Mouse (Mus musculus): ENCODE measurements at regions not wholly inside any gene's neighbourhood (a gene's known extent, or its start where the extent isn't known, plus 50 kb on each side); places are given as distances from the start of the nearest gene placed in this dataset.

DNA sequence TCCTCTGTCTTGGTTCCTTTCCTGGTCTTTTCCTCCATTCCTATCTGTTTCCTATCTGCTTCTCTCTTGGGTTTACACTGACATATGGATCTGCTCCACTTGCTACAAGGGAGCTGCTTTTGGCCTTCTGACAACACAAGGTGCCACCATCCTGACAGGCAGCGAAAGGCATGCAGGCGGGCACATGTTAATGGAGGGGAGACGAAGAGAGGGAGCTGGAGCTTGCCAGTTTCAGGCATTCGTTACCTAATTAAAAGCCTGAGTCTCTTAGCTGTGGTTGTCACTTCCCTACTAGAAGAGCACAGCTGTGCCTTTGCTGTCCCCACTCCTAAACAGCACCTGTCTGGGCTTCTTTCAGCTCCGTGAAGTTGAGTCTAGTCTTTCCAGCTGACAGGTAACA is 711.5 kb upstream of the Kirrel3 start:
- in situ Hi-C loops (cut with MboI; ENCODE audit: low pct_unique_long_range_greater_than_20kb in 1 of 2, low sequenced_read_pairs in 2 of 2, unreplicated experiment in 1 of 2) = no loop called here

DNA sequence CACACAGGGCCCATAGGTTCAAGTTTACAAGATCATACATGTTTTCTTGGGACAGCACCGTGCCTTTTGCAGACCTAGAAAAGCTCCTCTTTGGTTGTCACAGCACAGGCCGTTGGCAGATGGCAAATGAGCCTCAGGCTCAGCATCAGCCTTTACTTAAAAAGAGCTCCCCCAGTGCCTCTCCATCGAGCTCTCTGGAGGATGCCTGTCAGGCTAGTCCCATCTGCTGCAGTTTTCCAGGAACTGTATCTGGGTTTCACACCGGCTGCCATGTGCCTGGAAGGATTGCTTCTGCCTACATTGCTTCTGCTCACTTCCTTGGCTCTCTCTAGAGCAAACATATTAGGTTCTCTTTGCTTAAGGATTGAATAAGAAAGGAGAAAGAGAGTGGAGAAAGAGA is 695.1 kb upstream of the Kirrel3 start:
- in situ Hi-C loops (cut with MboI; ENCODE audit: low pct_unique_long_range_greater_than_20kb in 1 of 2, low sequenced_read_pairs in 2 of 2, unreplicated experiment in 1 of 2) = no loop called here

DNA sequence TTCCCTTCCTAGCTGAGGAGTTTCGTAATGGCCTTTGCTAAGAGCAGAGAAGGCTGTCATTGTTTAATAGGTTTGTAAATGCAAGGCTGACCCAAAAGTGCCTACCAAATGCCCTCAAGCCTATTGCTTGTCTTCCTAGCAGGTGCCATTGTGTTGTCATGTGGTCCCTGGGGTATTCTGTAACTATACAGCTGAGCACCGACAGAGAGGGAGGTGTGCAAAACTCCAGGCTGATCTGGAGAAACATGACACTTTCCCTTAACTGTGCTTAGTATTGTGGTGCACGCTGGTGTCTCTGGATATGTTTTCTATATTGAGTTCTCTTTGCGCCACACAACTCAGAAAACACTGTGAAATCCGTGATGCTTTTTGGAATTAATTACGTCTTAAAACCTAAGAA is 685.4 kb upstream of the Kirrel3 start:
- in situ Hi-C loops (cut with MboI; ENCODE audit: low pct_unique_long_range_greater_than_20kb in 1 of 2, low sequenced_read_pairs in 2 of 2, unreplicated experiment in 1 of 2) = no loop called here

DNA sequence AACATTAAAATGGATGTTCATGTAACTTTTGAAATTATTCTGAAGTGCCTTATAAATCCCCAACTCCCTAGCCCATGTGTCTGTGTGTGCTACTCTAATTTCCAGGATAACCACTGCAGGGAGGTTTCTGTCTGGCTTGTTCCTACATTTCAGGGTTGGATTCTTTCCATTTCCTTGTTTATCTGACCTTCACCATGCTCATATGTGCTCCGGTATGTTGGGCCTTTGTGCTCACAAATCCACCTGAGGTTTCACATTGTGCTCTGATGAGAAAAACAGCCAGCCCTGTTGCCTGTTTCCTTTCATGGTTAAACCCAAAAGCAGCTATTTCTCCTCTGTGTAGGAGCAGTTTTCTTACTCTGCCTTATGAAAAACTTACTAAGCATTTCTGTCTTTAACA is 684.9 kb upstream of the Kirrel3 start:
- in situ Hi-C loops (cut with MboI; ENCODE audit: low pct_unique_long_range_greater_than_20kb in 1 of 2, low sequenced_read_pairs in 2 of 2, unreplicated experiment in 1 of 2) = no loop called here

DNA sequence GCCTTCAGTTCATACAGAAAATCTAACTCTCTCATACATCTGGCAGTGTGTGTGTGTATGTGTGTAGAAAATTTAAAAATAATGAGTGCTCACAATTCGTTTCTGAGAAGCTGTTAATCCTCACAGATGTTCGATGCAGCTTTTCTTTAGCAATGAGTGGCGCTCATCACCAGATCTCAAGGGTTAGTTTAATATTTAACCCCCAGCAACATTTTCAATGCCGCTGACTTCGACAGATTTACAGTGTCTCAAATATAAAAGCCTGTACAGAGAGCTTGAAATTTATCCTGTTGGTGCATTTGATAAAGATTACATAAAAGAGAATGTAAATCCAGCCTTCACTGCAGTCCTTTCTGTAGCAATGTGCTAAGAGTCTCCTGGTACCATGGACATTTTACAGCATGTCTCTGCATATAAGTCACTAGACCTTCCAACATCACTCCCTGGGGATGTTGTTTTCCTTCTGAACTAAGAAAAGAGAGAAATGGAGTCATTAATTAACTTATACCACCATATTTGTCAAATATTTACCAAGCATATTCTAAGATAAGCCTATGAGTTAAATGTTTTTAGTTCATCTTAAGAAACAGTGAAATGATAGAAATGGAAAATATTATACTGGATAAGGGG is 670.8 kb upstream of the Kirrel3 start:
- in situ Hi-C loops (cut with MboI; ENCODE audit: low pct_unique_long_range_greater_than_20kb in 1 of 2, low sequenced_read_pairs in 2 of 2, unreplicated experiment in 1 of 2) = no loop called here

DNA sequence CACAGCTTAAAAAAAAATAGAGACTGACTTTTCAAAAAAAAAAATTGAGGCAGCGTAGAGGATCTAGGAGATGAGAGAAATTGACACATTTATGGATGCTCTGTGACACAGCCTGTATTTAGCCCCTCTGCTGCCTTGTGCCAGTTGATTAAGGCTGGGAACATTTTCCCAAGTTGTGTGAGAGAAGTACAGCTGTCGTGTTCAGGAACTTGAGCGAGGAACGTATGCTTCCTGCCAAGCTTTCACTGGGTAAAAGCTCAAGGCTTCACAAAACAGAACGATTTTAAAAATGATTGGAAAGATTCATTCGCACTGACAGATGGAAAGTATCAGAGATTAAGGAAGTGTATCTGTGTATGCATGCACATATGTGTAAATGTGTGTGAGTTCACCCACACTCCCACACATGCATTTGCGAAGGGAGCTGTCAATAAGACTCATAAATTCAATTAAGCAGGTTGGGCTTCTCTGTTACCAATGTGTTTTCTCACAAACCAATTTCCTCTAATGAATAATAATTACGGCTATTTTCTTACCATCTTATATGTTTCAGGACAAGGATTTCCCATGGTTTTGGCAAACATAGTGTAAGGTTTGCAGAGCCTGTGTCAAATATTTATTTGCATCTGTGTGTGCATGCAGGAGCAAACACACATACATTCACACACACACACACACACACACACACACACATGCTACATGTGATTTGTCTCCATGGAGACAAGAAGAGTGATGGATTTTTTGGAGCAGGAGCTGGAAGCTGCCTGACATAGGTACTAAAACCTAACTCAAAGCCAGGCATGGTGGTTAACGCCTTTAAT is 662.9 kb upstream of the Kirrel3 start:
- in situ Hi-C loops (cut with MboI; ENCODE audit: low pct_unique_long_range_greater_than_20kb in 1 of 2, low sequenced_read_pairs in 2 of 2, unreplicated experiment in 1 of 2) = no loop called here

DNA sequence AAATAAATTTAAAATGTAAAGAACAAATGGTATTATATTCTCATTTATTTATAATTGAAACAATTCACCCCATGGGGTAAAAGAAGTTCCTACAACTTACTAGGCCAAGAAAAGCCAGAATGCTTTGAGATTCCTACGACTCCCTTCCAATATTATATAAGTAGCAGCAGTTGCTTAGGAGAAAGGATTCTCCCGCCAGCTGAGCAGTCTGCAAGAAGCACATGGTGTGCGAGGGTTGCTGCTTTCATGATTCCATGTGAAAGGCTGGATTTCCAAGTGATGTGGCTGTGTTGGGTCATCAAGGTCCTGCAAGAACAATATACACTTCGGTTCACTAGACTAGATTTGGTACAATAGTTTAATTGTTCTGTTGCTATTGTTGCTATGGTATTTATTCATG is 659.6 kb upstream of the Kirrel3 start:
- in situ Hi-C loops (cut with MboI; ENCODE audit: low pct_unique_long_range_greater_than_20kb in 1 of 2, low sequenced_read_pairs in 2 of 2, unreplicated experiment in 1 of 2) = no loop called here

DNA sequence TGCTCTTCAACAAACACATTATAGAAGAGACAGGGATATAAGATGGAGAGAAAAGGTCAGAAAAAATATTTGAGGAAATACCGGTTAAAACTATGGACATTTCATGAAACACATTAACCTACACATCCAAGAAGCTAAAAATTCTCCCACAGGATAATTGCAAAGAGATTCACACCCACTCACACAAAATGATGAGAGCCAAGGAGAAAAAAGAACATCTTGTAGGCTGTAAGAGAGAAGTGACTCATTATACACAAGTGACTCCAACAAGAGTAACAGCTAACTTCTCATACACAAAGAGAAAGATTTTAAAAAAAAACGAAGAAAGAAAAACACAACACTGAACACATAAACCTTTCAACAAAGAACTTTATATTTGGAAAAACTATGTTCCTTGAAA is 658.3 kb upstream of the Kirrel3 start:
- in situ Hi-C loops (cut with MboI; ENCODE audit: low pct_unique_long_range_greater_than_20kb in 1 of 2, low sequenced_read_pairs in 2 of 2, unreplicated experiment in 1 of 2) = no loop called here

DNA sequence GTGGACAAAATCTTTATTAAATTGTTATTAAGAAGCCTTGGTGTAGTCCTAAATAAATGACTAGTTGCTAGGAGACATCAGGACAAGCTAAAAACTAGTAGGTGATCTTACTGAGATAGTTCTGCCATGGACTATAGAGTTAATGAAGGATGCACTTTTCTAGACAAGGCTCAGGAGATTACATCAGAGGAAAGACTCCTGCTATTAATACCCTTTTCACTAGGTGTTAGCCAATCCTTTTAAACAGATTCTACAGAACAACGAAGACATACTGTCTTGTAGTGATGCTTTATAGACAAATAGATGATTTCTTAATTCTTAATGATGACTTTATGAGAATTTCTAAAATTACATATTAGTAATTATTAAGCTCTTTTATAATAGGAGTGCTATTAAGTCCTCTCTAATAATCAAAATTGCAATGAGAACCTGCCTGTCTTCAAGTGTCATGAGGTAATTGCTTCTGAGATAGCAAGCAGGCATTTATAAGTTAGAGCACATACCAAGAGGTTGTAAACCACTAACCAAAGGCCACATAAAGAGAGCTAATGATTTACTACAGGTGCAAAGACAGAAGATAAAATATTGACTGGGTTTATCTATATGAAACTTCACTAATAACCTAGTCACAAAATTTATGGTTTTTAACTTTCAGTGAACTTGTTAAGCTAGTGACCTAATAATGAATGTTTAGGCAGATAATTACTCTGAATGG is 647.9 kb upstream of the Kirrel3 start:
- in situ Hi-C loops (cut with MboI; ENCODE audit: low pct_unique_long_range_greater_than_20kb in 1 of 2, low sequenced_read_pairs in 2 of 2, unreplicated experiment in 1 of 2) = no loop called here

DNA sequence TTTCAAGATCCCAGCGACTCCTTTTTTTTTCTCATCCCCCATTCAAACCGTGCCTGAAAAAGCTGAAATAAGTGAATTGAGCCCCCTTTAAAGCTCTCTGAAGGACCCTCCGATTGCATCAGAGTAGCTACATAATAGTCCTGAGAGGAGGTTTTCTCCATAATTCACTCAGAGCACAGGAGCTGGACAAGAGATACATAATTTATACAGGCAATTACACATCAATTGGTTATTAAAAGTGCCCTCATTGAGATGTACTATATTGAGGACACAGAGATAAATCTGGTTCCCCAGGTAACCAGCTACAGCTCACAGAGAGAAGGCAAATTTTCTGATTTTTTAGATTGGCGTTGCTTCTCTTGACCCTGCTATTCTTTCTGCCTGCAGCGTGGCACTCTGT is 636.1 kb upstream of the Kirrel3 start:
- in situ Hi-C loops (cut with MboI; ENCODE audit: low pct_unique_long_range_greater_than_20kb in 1 of 2, low sequenced_read_pairs in 2 of 2, unreplicated experiment in 1 of 2) = no loop called here

DNA sequence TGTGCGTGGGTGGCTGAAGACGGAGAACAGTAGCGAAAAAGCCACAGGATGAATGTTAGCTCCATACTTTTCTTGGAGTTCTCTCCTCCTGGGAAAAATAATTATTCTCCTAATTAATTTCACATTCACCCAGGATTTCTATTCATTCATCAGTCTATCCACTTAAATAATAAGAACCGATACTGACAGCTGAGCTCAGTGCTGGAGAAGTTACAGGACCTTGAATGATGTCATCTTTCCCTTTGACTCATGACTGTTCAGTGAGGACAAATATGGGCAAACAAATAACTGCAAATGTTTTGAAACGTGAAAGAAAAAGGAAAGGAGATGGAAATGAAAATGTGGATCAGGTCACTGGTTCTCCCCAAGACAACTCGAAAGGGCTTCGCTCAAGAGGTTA is 635.7 kb upstream of the Kirrel3 start:
- in situ Hi-C loops (cut with MboI; ENCODE audit: low pct_unique_long_range_greater_than_20kb in 1 of 2, low sequenced_read_pairs in 2 of 2, unreplicated experiment in 1 of 2) = no loop called here

DNA sequence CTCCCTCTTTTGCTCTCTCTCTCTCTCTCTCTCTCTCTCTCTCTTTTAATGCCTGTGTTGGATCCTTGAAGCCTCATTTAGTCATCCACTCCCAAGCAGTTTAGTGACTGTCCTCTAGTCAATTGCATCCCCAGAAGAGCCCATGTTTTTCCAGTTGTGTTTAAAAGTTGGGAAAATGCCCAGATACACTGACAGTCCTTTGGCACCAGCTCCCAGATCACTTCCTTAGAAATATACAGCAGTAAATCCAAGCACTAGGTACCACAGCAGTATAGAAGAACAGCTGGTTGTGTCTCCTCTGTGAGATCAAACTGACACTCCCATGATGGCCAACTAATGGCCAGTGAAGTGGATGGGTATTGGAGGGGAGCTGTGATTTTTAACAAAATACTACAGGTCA is 634.7 kb upstream of the Kirrel3 start:
- in situ Hi-C loops (cut with MboI; ENCODE audit: low pct_unique_long_range_greater_than_20kb in 1 of 2, low sequenced_read_pairs in 2 of 2, unreplicated experiment in 1 of 2) = no loop called here

DNA sequence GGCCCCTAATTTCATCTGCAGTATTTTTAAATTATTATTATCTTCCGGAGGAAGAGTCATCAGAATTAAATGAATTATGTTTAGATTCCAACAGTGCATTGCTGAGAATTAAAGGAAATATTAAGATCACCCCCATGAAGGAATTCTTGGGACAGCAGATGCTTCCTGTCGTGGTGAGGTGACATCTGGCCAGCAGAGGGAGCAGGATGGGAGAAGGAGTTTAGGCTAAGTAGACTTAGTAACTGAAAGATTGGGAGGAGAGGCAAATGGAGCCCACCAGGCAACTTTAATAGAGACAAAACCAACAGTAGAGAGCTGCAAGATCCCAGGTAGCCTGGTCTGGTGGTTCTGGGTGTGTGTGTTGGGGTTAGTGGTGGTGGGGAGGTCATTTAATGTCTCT is 629.5 kb upstream of the Kirrel3 start:
- in situ Hi-C loops (cut with MboI; ENCODE audit: low pct_unique_long_range_greater_than_20kb in 1 of 2, low sequenced_read_pairs in 2 of 2, unreplicated experiment in 1 of 2) = no loop called here

DNA sequence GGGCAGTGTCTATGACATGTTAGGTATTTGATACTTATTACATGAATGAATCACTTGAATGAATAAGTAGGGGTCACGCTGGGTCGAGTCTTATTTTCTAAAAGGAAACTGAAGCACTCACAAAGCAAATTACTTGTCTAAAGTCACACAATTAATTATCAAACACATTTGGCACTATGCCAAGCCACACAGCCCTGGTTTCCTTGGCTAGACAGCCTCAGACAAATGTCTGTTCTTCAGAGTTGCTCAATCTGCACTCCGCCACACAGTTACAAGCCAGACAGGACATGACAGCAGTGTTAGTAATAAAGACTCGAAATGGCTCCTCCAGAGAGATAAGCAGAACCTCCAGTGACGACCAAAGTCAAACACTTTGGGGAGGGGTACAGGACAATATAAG is 627.2 kb upstream of the Kirrel3 start:
- in situ Hi-C loops (cut with MboI; ENCODE audit: low pct_unique_long_range_greater_than_20kb in 1 of 2, low sequenced_read_pairs in 2 of 2, unreplicated experiment in 1 of 2) = no loop called here

DNA sequence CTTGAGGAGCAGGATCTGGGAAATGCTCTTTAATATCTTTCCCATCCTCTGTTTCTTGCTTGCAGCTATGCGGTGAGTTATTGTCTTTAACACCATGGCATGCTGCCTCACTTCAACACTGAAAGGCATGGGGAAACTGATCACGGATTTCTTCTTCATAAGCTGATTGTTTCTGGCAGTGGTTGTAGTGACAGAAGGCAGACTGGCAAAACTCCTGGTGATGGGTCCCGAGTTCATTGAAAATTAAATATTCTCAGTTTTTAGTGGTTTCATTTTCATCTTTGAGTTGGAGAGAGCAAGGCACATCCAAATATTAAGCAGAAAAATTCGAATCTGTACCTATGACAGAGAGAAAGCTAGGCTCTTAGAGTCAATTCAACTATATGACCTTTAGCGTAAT is 617.0 kb upstream of the Kirrel3 start:
- in situ Hi-C loops (cut with MboI; ENCODE audit: low pct_unique_long_range_greater_than_20kb in 1 of 2, low sequenced_read_pairs in 2 of 2, unreplicated experiment in 1 of 2) = no loop called here

DNA sequence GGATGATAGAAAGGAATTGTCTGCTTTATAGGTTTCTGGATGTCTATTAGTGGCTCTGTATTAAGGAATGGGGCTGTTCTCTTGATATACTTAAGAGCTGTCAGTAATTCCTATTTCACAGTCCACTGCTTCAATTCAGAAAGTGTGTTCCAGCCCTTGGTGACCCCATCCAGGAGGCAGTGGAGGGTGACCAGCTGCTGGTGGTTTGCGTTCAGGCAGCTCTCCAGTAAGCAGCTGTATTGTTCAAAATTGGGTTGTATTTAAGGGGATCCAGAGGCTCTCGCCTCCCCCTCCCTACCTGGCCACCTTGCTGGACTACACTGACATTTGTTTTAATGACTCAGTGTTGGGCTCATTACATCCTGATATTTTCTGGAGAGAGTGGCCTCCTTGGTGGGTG is 598.4 kb upstream of the Kirrel3 start:
- in situ Hi-C loops (cut with MboI; ENCODE audit: low pct_unique_long_range_greater_than_20kb in 1 of 2, low sequenced_read_pairs in 2 of 2, unreplicated experiment in 1 of 2) = no loop called here

DNA sequence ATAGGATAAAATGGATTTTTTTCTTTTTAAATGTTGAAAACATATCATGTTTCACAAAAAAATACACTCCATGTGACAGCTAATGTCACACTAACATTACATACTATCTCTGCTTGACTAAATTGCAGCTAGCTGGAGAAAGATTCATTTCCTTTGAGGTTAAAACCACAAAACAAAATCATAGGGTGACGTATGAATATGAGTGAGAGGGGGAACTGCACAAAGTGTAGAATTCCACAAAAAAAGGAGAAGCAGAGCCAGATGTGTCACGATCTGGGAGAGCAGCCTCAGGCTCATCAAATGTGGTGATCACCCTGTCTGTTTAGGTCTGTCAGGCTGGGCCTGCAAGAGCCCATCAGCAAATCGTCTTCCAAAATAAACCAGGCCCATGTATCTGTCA is 593.7 kb upstream of the Kirrel3 start:
- in situ Hi-C loops (cut with MboI; ENCODE audit: low pct_unique_long_range_greater_than_20kb in 1 of 2, low sequenced_read_pairs in 2 of 2, unreplicated experiment in 1 of 2) = no loop called here

DNA sequence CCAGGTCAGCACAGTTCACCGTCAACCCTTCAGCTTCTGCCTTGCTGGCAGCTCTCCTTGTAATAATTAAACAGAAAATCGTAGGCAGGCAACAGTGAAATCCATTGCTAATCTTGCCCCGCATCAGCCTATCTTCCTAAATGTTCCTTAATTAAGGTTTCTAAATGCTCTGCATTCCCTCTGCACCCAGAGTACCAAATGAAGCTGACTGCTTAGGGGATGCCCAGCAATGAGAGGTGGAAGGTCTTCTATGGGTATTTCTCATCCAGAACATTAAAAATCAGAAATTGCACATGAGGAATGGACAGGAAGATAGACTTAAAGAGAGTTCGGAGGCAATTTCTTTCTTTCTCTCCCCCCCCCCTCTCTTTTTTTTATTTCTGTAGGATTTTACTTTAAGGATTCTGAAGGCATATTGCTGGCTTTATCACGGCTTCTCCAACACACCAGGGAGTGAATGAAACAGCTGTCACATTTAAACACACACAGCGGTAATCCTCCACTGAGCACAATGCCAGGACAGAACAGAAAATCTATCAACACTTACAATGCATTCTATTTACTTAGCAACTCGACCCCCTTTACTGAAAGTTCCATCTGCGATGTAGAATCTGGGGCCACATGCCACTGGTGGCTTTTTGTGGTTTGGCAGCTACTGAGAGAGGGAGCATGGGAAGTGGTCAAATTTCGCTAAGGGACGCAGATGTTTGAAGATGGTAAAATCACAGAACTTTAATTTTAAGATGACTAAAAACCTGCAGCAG is 584.2 kb upstream of the Kirrel3 start:
- in situ Hi-C loops (cut with MboI; ENCODE audit: low pct_unique_long_range_greater_than_20kb in 1 of 2, low sequenced_read_pairs in 2 of 2, unreplicated experiment in 1 of 2) = no loop called here

DNA sequence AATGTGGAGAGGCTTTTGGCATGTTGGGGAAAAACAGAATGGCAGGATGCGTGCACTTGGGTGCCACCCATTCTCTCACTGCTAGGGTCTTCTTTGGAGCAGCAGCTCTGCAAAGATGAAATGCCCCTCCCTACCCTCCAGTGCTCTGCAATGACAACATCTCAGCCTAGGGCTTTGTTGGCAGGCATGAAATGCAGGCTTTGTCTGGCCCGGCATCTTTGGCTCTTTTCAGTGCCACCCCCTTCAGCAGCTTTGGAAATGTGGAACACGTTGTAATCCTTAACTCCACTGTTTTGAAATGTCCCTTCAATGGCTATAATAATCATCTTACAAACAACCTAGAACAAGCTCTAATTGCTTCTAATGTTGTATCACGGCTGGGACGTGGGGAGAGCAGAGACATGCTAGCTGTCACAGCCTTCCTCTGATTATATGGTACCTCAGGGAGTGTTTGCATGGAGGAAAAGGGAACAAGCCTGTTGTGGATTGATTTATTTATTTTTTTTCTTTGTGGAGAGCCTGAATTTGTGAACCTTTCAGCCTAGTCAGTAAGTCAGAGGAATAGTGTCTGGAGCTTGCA is 581.6 kb upstream of the Kirrel3 start:
- in situ Hi-C loops (cut with MboI; ENCODE audit: low pct_unique_long_range_greater_than_20kb in 1 of 2, low sequenced_read_pairs in 2 of 2, unreplicated experiment in 1 of 2) = no loop called here

Measured in mouse embryonic stem cell (cell line).